Mouse (Mus musculus) bone marrow macrophage, adult 2 months (primary cell): ENCODE results near the gene Stim1.

ENCODE experiments used
- CTCF ChIP-seq: IDR thresholded peaks from 2 replicates; pipeline ENCODE4 v1.5.1; 2012; ENCODE audit warnings: low read depth, mild to moderate bottlenecking, low read length, moderate library complexity
- POLR2A ChIP-seq: IDR thresholded peaks from 2 replicates; pipeline ENCODE4 v1.6.1; 2012; ENCODE audit warnings: mild to moderate bottlenecking, low read depth, low read length, borderline replicate concordance

GRCm38 (mm10) chr7:102476601-102477000, 209.0 kb downstream of the Stim1 start:
- TF ChIP-seq CTCF: no peak
- TF ChIP-seq POLR2A: no peak
